Mouse (Mus musculus): ENCODE data around the gene Mgat5.

The Mgat5 gene

GRCm38 (mm10) chr1:127217665-127218064, 12.8 kb downstream of the Mgat5 start:
- DNase-seq (ENCODE audit: low spot score in 2 of 2), result no peak

GRCm38 (mm10) chr1:127218182-127218581, 13.4 kb downstream of the Mgat5 start:
- no peak for DNase-seq (ENCODE audit: low spot score in 2 of 2)

GRCm38 (mm10) chr1:127219161-127219560, 14.3 kb downstream of the Mgat5 start:
- DNase-seq (ENCODE audit: low spot score in 2 of 2), result no peak

- DNase-seq (ENCODE audit: low spot score in 2 of 2), result no peak
These were observed 14.8 kb downstream of the Mgat5 start for GRCm38 (mm10) chr1:127219621-127220020.

GRCm38 (mm10) chr1:127221998-127222736, 17.4 kb downstream of the Mgat5 start:
- no peak for DNase-seq (ENCODE audit: low spot score in 2 of 2)

GRCm38 (mm10) chr1:127225060-127225459, 20.2 kb downstream of the Mgat5 start:
- no peak for DNase-seq (ENCODE audit: low spot score in 2 of 2)

- no peak for DNase-seq (ENCODE audit: low spot score in 2 of 2)
These were observed 24.2 kb downstream of the Mgat5 start for GRCm38 (mm10) chr1:127229011-127229410.

- no peak for DNase-seq (ENCODE audit: low spot score in 2 of 2)
These were observed 25.7 kb downstream of the Mgat5 start for GRCm38 (mm10) chr1:127230468-127230867.

- DNase-seq (ENCODE audit: low spot score in 2 of 2), result no peak
These were observed 28.4 kb downstream of the Mgat5 start for GRCm38 (mm10) chr1:127233191-127233651.

- no peak for DNase-seq (ENCODE audit: low spot score in 2 of 2)
These were observed 30.3 kb downstream of the Mgat5 start for GRCm38 (mm10) chr1:127235157-127235556.

GRCm38 (mm10) chr1:127236396-127236795, 31.6 kb downstream of the Mgat5 start:
- DNase-seq (ENCODE audit: low spot score in 2 of 2), result no peak

GRCm38 (mm10) chr1:127238871-127239314, 34.1 kb downstream of the Mgat5 start:
- DNase-seq (ENCODE audit: low spot score in 2 of 2), result no peak

GRCm38 (mm10) chr1:127239914-127240313, 35.1 kb downstream of the Mgat5 start:
- no peak for DNase-seq (ENCODE audit: low spot score in 2 of 2)

GRCm38 (mm10) chr1:127242151-127242887, 37.5 kb downstream of the Mgat5 start:
- DNase-seq (ENCODE audit: low spot score in 2 of 2), result no peak

- no peak for DNase-seq (ENCODE audit: low spot score in 2 of 2)
These were observed 38.2 kb downstream of the Mgat5 start for GRCm38 (mm10) chr1:127242888-127243588.

GRCm38 (mm10) chr1:127244054-127244770, 39.4 kb downstream of the Mgat5 start:
- DNase-seq (ENCODE audit: low spot score in 2 of 2), result no peak

GRCm38 (mm10) chr1:127246158-127246557, 41.3 kb downstream of the Mgat5 start:
- DNase-seq (ENCODE audit: low spot score in 2 of 2), result no peak

GRCm38 (mm10) chr1:127248433-127248832, 43.6 kb downstream of the Mgat5 start:
- DNase-seq (ENCODE audit: low spot score in 2 of 2), result no peak

GRCm38 (mm10) chr1:127249621-127250020, 44.8 kb downstream of the Mgat5 start:
- no peak for DNase-seq (ENCODE audit: low spot score in 2 of 2)

- DNase-seq (ENCODE audit: low spot score in 2 of 2), result no peak
These were observed 45.5 kb downstream of the Mgat5 start for GRCm38 (mm10) chr1:127250313-127250712.

GRCm38 (mm10) chr1:127251751-127252150, 46.9 kb downstream of the Mgat5 start:
- no peak for DNase-seq (ENCODE audit: low spot score in 2 of 2)

GRCm38 (mm10) chr1:127257005-127257404, 52.2 kb downstream of the Mgat5 start:
- no peak for DNase-seq (ENCODE audit: low spot score in 2 of 2)
